Mouse (Mus musculus) heart, embryonic 13.5 days (tissue): ENCODE data around the gene Snd1. TPM values are rescaled to one million over a fixed set of nuclear protein-coding genes. Genes with fewer than 3 reads are reported as not detected.

Experiments used
- ATAC-seq: fragments of 200-750 bp; cut with Nextera tagmentation; 2 replicates; pipeline ENCODE4 v1.8.0; 2017; ENCODE audit warnings: moderate TSS enrichment; ENCODE audit not compliant: insufficient number of reproducible peaks, low FRiP score, low TSS enrichment; ENCODE audit errors: extremely low read depth
- H3K27ac ChIP-seq: fragments of 300-500 bp; sonication (generic); replicated peaks from 2 replicates; pipeline ENCODE4 v1.5.1; 2015; ENCODE audit warnings: moderate library complexity, mild to moderate bottlenecking, inconsistent platforms
- H3K27me3 ChIP-seq: fragments of 300-500 bp; sonication (generic); replicated peaks from 2 replicates; pipeline ENCODE4 v1.6.1; 2015; ENCODE audit warnings: mild to moderate bottlenecking, inconsistent platforms
- H3K36me3 ChIP-seq: fragments of 300-500 bp; sonication (generic); 2 replicates; pipeline ENCODE4 v1.6.1; 2015; ENCODE audit warnings: mild to moderate bottlenecking, inconsistent platforms
- H3K4me1 ChIP-seq: fragments of 300-500 bp; sonication (generic); 2 replicates; pipeline ENCODE4 v1.6.1; 2015; ENCODE audit warnings: inconsistent platforms
- H3K4me2 ChIP-seq: fragments of 300-500 bp; sonication (generic); 2 replicates; pipeline ENCODE4 v1.6.1; 2015; ENCODE audit warnings: inconsistent platforms, mild to moderate bottlenecking, moderate library complexity
- H3K4me3 ChIP-seq: fragments of 300-500 bp; sonication (generic); 2 replicates; pipeline ENCODE4 v1.5.1; 2015; ENCODE audit warnings: moderate library complexity, mild to moderate bottlenecking, inconsistent platforms
- H3K9ac ChIP-seq: fragments of 300-500 bp; sonication (generic); 2 replicates; pipeline ENCODE4 v1.6.1; 2015; ENCODE audit warnings: inconsistent platforms, mild to moderate bottlenecking, moderate library complexity
- H3K9me3 ChIP-seq: fragments of 300-500 bp; sonication (generic); 2 replicates; pipeline ENCODE4 v1.6.1; 2016; ENCODE audit warnings: inconsistent platforms
- WGBS: fragments of 180-500 bp; shearing (Covaris S2); methylation state at CpG from one replicate; pipeline ENCODE4 v1.1.7; 2015; ENCODE audit warnings: mixed read lengths; 5-methylcytosine and 5-hydroxymethylcytosine counted together
- polyA plus RNA-seq: library from polyadenylated mRNA; unstranded; fragments of >200 nt; fragmentation: Nextera tagmentation; extraction: Ambion mirVana; gene quantifications from 2 replicates; pipeline ENCODE4 v1.2.1, GENCODE M21; 2015

Gene Snd1
- polyA plus RNA-seq, 1 experiment from 2014 or later = 78.5 TPM

GRCm38 (mm10) chr6:28897326-28898085, 422.6 kb downstream of the Snd1 start:
- Histone ChIP-seq H3K4me1 (peaks cover 5% of the 10 kb centered on the region), H3K9me3 (no peaks in the 10 kb centered on the region), H3K4me2 (no peak overlapping the region), H3K4me3 (no peak overlapping the region), H3K36me3 (0 out of 2 replicates have a peak, but pooled peaks cover 4% of the 10 kb centered on the region), H3K27ac (no peak overlapping the region), H3K27me3 (no peaks in the 10 kb centered on the region), H3K9ac (no peak overlapping the region)
- 62% methylated on average over 11 of the region's 11 CpGs for WGBS
- no peak for ATAC-seq

GRCm38 (mm10) chr6:28898836-28899235, 423.9 kb downstream of the Snd1 start:
- no peaks in the 10 kb centered on the region for H3K9me3 ChIP-seq
- no peak overlapping the region for H3K4me3 ChIP-seq
- WGBS = 18% methylated on average over 10 of the region's 10 CpGs
- no peak overlapping the region for H3K9ac ChIP-seq
- no peak overlapping the region for H3K27ac ChIP-seq
- no peak overlapping the region for H3K4me2 ChIP-seq
- H3K4me1 ChIP-seq = no peaks in the 10 kb centered on the region; the same call in 1 of the 2 replicates
- no peaks in the 10 kb centered on the region; the same call in 1 of the 2 replicates for H3K27me3 ChIP-seq
- H3K36me3 ChIP-seq = no peaks in the 10 kb centered on the region
- no peak for ATAC-seq

GRCm38 (mm10) chr6:28902573-28902972, 427.6 kb downstream of the Snd1 start:
- no peak overlapping the region for H3K9ac ChIP-seq
- H3K4me1 ChIP-seq = peaks cover 7% of the 10 kb centered on the region
- no peaks in the 10 kb centered on the region for H3K9me3 ChIP-seq
- H3K4me3 ChIP-seq = no peak overlapping the region
- 63% methylated on average over 2 of the region's 2 CpGs for WGBS
- no peak overlapping the region for H3K4me2 ChIP-seq
- no peak for ATAC-seq
- H3K27me3 ChIP-seq = no peaks in the 10 kb centered on the region; the same call in 1 of the 2 replicates
- H3K36me3 ChIP-seq = no peaks in the 10 kb centered on the region
- no peak overlapping the region for H3K27ac ChIP-seq

GRCm38 (mm10) chr6:28904417-28904816, 429.5 kb downstream of the Snd1 start:
- Histone ChIP-seq H3K27ac (no peak overlapping the region), H3K9ac (no peak overlapping the region), H3K9me3 (no peaks in the 10 kb centered on the region), H3K27me3 (no peaks in the 10 kb centered on the region; the same call in 1 of the 2 replicates), H3K4me3 (no peak overlapping the region), H3K4me2 (no peak overlapping the region), H3K4me1 (peaks cover 7% of the 10 kb centered on the region), H3K36me3 (no peaks in the 10 kb centered on the region)
- ATAC-seq = no peak
- WGBS = 53% methylated on average over 4 of the region's 4 CpGs

- Histone ChIP-seq H3K36me3 (no peaks in the 10 kb centered on the region), H3K9ac (no peak overlapping the region), H3K9me3 (no peaks in the 10 kb centered on the region), H3K4me2 (no peak overlapping the region), H3K27ac (no peak overlapping the region), H3K27me3 (no peaks in the 10 kb centered on the region; the same call in 1 of the 2 replicates), H3K4me1 (peaks cover 7% of the 10 kb centered on the region), H3K4me3 (no peak overlapping the region)
- WGBS = 68% methylated on average over 8 of the region's 8 CpGs
- ATAC-seq = no peak
These were observed 430.4 kb downstream of the Snd1 start for GRCm38 (mm10) chr6:28905301-28905700.

- Histone ChIP-seq H3K9ac (no peak overlapping the region), H3K36me3 (no peaks in the 10 kb centered on the region), H3K4me2 (no peak overlapping the region), H3K9me3 (0 out of 2 replicates have a peak, but pooled peaks cover under 1% of the 10 kb centered on the region), H3K27me3 (no peaks in the 10 kb centered on the region), H3K4me1 (peaks cover 7% of the 10 kb centered on the region; the same call in 1 of the 2 replicates), H3K4me3 (no peak overlapping the region), H3K27ac (no peak overlapping the region)
- ATAC-seq = no peak
- WGBS = 67% methylated on average over 15 of the region's 15 CpGs
These were observed 434.9 kb downstream of the Snd1 start for GRCm38 (mm10) chr6:28909866-28910265.

- Histone ChIP-seq H3K27me3 (no peaks in the 10 kb centered on the region), H3K36me3 (no peaks in the 10 kb centered on the region), H3K9me3 (0 out of 2 replicates have a peak, but pooled peaks cover 8% of the 10 kb centered on the region), H3K4me2 (no peak overlapping the region), H3K9ac (no peak overlapping the region), H3K4me3 (no peak overlapping the region), H3K4me1 (peaks cover 7% of the 10 kb centered on the region; the same call in 1 of the 2 replicates), H3K27ac (no peak overlapping the region)
- ATAC-seq = no peak
- WGBS = 27% methylated on average over 1 of the region's 1 CpGs
These were observed 440.0 kb downstream of the Snd1 start for GRCm38 (mm10) chr6:28914981-28915380.

- WGBS = 41% methylated on average over 8 of the region's 8 CpGs
- Histone ChIP-seq H3K4me3 (no peak overlapping the region), H3K27me3 (no peaks in the 10 kb centered on the region), H3K36me3 (no peaks in the 10 kb centered on the region), H3K27ac (no peak overlapping the region), H3K9me3 (0 out of 2 replicates have a peak, but pooled peaks cover 8% of the 10 kb centered on the region), H3K4me1 (peaks cover 7% of the 10 kb centered on the region; the same call in 1 of the 2 replicates), H3K4me2 (no peak overlapping the region), H3K9ac (no peak overlapping the region)
- ATAC-seq = no peak
These were observed 441.7 kb downstream of the Snd1 start for GRCm38 (mm10) chr6:28916630-28917029.

GRCm38 (mm10) chr6:28919346-28919745, 444.4 kb downstream of the Snd1 start:
- H3K36me3 ChIP-seq = no peaks in the 10 kb centered on the region
- H3K4me1 ChIP-seq = peaks cover 7% of the 10 kb centered on the region; the same call in 1 of the 2 replicates
- no peaks in the 10 kb centered on the region for H3K27me3 ChIP-seq
- 42% methylated on average over 6 of the region's 6 CpGs for WGBS
- no peak for ATAC-seq
- 0 out of 2 replicates have a peak, but pooled peaks cover 8% of the 10 kb centered on the region for H3K9me3 ChIP-seq
- H3K27ac ChIP-seq = no peak overlapping the region
- no peak overlapping the region for H3K9ac ChIP-seq
- no peak overlapping the region for H3K4me3 ChIP-seq
- H3K4me2 ChIP-seq = no peak overlapping the region

- no peak overlapping the region for H3K9ac ChIP-seq
- no peaks in the 10 kb centered on the region for H3K9me3 ChIP-seq
- H3K4me1 ChIP-seq = no peaks in the 10 kb centered on the region
- no peak for ATAC-seq
- WGBS = 82% methylated on average over 12 of the region's 12 CpGs
- no peak overlapping the region for H3K27ac ChIP-seq
- H3K4me2 ChIP-seq = no peak overlapping the region
- H3K36me3 ChIP-seq = no peaks in the 10 kb centered on the region
- H3K27me3 ChIP-seq = no peaks in the 10 kb centered on the region
- H3K4me3 ChIP-seq = no peak overlapping the region
These were observed 447.4 kb downstream of the Snd1 start for GRCm38 (mm10) chr6:28922371-28922770.

GRCm38 (mm10) chr6:28923091-28923824, 448.3 kb downstream of the Snd1 start:
- Histone ChIP-seq H3K4me3 (no peak overlapping the region), H3K4me2 (no peak overlapping the region), H3K4me1 (no peaks in the 10 kb centered on the region), H3K27ac (no peak overlapping the region), H3K27me3 (no peaks in the 10 kb centered on the region), H3K9ac (no peak overlapping the region), H3K36me3 (no peaks in the 10 kb centered on the region), H3K9me3 (no peaks in the 10 kb centered on the region)
- no peak for ATAC-seq
- WGBS = 67% methylated on average over 11 of the region's 11 CpGs
